Mouse (Mus musculus): ENCODE data around the gene Mdh2. TPM values are rescaled to one million over a fixed set of nuclear protein-coding genes. Genes with fewer than 3 reads are reported as not detected.

Mdh2 gene
- polyA plus RNA-seq (2012; rRNA removed), result 471 TPM in 2 replicates

DNA sequence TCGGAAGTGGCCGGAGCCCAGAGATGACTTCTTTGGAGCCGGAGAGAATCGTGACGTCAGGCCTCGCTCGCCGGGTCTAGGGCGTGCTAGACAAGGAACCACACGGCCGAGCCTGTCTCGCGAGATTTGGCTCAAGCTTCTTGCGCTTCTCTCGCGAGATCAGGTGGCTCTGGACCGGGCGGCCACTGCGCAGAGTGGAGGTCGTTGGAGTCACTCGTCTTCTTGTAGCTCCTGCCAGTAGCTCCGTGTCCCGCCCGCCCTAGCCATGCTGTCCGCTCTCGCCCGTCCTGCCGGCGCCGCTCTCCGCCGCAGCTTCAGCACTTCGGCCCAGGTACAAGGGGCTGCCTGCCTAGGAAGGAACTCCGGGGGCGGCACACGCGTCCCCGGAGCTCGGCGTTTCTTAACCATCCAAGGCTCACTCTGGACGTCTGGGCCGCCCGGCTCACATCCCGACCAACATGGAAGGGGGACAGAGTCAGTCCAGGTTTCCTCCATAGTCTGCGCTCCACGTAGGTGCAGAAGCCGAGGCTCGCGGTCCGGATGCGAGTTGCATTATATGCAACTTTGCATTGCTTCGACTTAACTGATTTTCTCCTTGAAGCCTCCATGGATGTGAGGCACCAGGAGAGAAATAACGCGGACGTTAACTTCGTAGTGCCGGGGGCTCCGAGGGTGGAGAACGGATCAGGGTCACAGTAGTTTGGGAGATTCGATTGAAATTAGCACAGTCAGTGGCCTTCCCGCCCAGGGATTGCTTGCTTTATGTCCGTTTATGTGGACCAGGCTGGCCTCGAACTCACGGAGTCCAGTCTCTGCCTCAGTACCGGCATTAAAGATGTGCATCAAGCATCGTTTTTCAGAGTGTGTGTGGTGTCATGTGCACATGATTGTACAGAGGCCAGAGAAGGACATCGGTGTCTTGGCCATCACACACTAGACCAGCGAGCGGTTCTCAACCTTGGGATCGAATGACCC lies at the start of gene Mdh2:
Gene Mdh2 (plus strand): TSS at position 10 of the 975 bp plus-strand sequence.

DNA sequence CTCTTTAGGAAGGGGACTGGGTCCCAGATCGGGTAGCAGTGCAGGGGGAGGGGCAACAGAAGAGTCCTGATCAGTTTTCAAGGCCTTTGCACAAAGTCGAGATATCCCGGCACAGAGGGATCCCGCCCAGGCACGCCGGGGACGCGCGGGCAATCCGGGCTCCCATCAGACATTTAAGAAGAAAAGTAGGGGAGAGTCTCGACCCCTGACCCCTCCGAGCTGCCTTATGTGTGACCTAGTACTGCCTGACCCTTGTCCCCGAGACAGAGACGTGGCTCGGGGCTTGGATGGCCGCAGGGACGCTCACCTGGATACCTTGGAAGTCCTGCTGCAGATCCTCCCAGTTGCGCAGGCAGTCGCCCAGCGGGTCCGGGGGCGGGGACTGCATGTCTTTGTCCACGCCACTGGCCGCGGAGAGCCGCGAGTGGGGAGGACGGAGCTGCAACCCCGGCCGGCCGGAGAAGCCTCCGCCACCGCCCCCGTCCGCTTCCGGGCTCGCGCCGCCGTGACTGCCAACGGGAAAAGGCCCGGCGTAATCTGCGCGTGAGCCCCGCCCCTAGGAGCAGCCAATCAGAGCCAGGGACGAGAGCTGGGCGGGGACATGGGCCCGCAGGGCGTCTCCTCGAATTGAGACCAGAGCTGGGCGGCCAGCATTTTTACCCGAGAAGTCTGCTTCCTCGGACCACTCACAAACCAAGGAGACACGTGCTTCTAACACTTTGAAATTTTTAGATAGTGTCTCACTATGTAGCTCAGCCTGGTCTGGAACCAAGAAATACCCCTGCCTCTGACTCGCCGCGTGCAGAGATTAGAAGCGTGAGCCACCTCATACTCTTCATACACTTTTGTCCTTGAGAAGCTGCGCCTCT lies 34.3 kb upstream of the Mdh2 start, which contains the start of gene Tmem120a:
Gene Tmem120a (minus strand): TSS at position 708 of the 869 bp plus-strand sequence.

DNA sequence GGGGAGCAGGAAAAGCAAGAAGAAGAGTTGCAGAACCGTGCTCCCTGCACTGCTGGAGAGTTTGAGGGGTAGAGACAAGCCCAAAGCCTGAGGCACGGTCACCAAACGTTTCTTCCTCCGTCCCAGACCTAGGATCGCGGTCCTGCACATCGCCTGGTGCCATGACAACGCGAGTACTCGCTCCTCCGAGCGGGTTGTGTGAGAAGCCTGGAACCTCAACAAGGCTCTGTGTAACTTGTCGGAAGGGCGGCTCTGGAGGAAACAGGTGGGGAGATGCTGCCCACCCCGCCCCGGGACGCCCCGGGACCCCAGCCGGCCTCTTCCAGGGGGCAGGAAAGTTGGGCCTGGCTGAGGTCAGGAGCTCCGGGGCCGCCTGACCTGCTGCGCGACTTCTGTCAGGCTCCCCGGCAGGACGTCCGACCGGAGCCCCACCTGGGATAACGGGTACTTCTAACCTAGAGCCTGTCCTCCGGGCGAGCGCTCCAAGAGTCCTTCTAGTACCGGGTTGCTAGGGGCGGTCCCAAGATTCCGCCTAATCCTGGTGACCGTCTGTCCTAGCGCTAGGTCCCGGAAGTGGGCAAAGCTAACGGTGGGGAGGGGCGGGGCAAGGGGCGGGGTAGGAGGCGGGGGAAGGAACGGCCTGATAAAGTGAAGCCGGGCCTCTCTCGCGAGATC lies 347 bp upstream of the Mdh2 start, which contains the start of gene Styxl1:
Gene Styxl1 (minus strand): TSS at position 590 of the 675 bp plus-strand sequence.

DNA sequence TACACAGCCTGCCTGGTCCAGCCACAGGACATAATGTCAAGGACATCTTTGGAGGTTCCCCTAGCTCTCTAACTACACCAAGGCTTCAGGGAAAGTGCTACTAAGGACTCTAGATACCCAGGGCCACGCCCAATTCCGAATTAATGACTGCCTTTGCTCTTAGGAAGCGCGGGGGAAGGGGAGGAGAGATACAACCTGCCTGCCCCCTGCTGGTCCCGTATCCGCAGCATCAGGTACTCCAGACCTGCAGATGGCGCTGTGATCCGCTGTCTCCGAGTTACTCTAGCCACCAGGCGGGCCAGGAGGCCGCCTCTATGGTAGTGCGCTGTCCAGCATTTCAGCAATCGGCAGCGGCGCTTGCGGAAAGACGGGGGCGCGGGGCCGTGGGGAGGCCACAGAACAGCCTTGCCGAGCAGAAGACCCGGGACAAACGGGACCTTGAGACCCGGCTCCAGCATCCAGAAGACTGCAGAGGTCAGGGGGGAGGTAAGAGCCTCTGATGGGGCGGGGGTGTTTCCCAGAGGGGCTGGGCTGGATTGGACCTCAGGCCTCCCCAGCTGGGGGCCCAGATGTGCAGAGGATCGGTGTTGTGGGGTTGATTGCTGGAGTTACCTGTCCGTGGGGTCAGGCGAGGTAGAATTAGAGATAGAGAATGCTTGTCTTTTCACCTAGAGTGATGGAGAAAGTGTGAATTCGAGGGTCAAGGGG lies 28.4 kb downstream of the Mdh2 start, which contains the start of gene Srrm3:
Gene Srrm3 (plus strand): TSS at position 336 of the 708 bp plus-strand sequence.

Other genes starting within 250 kb of the Mdh2 start
- gene Hip1, start 233.4 kb upstream of the Mdh2 start, polyA plus RNA-seq (2012; rRNA removed), result 39.5 and 45.0 TPM in 2 replicates
- not detected in 2 replicates for gene Ccl26, start 214.9 kb upstream of the Mdh2 start, polyA plus RNA-seq (2012; rRNA removed)
- 3.6 and 4.4 TPM in 2 replicates for gene Ccl24, start 205.4 kb upstream of the Mdh2 start, polyA plus RNA-seq (2012; rRNA removed)
- gene Rhbdd2, start 145.9 kb upstream of the Mdh2 start, polyA plus RNA-seq (2012; rRNA removed), result 48.0 and 49.9 TPM in 2 replicates
- gene Por, start 108.4 kb upstream of the Mdh2 start, polyA plus RNA-seq (2012; rRNA removed), result 123 and 133 TPM in 2 replicates
- gene Tmem120a, start 34.0 kb upstream of the Mdh2 start, polyA plus RNA-seq (2012; rRNA removed), result 33.7 TPM in 2 replicates
- gene Styxl1, start 95 bp upstream of the Mdh2 start, polyA plus RNA-seq (2012; rRNA removed), result 0.10 and 0.29 TPM in 2 replicates
- gene Srrm3, start 28.4 kb downstream of the Mdh2 start, polyA plus RNA-seq (2012; rRNA removed), result 61.5 and 62.5 TPM in 2 replicates
- gene Hspb1, start 109.4 kb downstream of the Mdh2 start, polyA plus RNA-seq (2012; rRNA removed), result 6.5 and 41.2 TPM in 2 replicates
- 308 and 310 TPM in 2 replicates for gene Ywhag, start 156.1 kb downstream of the Mdh2 start, polyA plus RNA-seq (2012; rRNA removed)
- 2.4 and 3.6 TPM in 2 replicates for gene Ssc4d, start 196.1 kb downstream of the Mdh2 start, polyA plus RNA-seq (2012; rRNA removed)
- 0.15 and 0.24 TPM in 2 replicates for gene Zp3, start 201.6 kb downstream of the Mdh2 start, polyA plus RNA-seq (2012; rRNA removed)
- 22.9 and 23.0 TPM in 2 replicates for gene Dtx2, start 216.3 kb downstream of the Mdh2 start, polyA plus RNA-seq (2012; rRNA removed)